In the genomic region with DNA sequence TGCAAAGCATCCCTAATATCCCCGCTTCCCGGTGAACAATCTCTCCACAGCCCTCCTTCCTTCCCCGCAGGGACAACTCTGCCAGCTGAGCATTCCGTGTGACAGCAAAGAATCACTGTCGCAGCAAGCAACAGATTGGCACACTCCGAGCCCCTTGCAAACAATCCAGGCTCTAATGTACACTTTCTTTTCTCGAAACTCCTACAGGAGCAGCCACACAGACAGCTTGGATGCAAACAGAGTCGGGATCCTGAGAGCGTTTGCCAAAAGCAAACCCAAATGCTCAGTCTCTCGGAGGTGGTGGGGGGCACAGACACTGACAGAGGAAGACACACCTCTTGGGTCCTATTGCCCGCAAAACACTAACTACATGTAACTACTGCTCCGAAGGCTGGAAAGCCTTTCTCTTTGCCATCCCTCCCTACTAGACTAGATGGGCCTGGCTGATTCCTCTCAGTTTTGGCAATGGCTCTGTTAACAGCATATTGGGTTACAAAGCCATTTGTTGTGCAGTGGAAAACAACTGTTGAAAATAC, we compare ENCODE assay signal across 12 mouse cellular contexts. TPM values are rescaled to one million over a fixed set of nuclear protein-coding genes. Genes with fewer than 3 reads are reported as not detected.
A peak's percentile ranks its signal among the peaks of the same experiment; 100 is the strongest.
DNase-seq lines count a peak whose midpoint lies in the region; ATAC-seq and TF ChIP-seq lines count a peak whose summit lies in the region.
"Had no signal": no experiment of that assay in that cellular context is flagged by ENCODE, and none has a peak within 500 bp of the region (broad histone marks: within the 10 kb centered on the region; RNA-seq: fewer than 3 reads in every experiment).

No protein-coding gene starts in this region.

- DNase-seq in hindbrain, embryonic 10.5 days (ENCODE audit: low spot score) = peak; percentile 7
- DNase-seq in cerebellum, adult 2 months = peak; percentile 65 to 75
- DNase-seq in layer of hippocampus, postnatal 14 days (ENCODE audit: low spot score in 2 of 2) = peak; percentile 67 to 87
- no peak for DNase-seq in adrenal gland, adult (ENCODE audit: inconsistent age in 2 of 2, low spot score in 1 of 2)
- DNase-seq: kidney, adult 9 months; lung, adult 2 months had no signal

- peaks cover 28% of the 10 kb centered on the region for H3K4me1 ChIP-seq in hindbrain, embryonic 10.5 days (replicated peaks)
- peaks cover 22% of the 10 kb centered on the region for H3K4me1 ChIP-seq in hindbrain, embryonic 12.5 days
- H3K4me1 ChIP-seq in cerebellum, adult 2 months (ENCODE audit: control insufficient read depth, insufficient read depth, low read length) = peaks cover 23% of the 10 kb centered on the region
- peaks cover 20% of the 10 kb centered on the region for H3K4me1 ChIP-seq in embryonic facial prominence, embryonic 13.5 days
- peaks cover 18% of the 10 kb centered on the region for H3K4me1 ChIP-seq in heart, embryonic 12.5 days (replicated peaks)

- no peak for TF ChIP-seq POLR2A in cerebellum, adult 2 months (IDR thresholded peaks at IDR 0.05; ENCODE audit: borderline replicate concordance, insufficient read depth, low read length)

- peaks cover 21% of the 10 kb centered on the region for H3K27me3 ChIP-seq in hindbrain, embryonic 10.5 days (ENCODE audit: insufficient read depth, poor library complexity, severe bottlenecking)
- H3K27me3 ChIP-seq in hindbrain, embryonic 12.5 days = peaks cover 13% of the 10 kb centered on the region; the same call in 1 of the 2 replicates
- no peaks in the 10 kb centered on the region for H3K27me3 ChIP-seq in cerebellum, adult 2 months (ENCODE audit: control insufficient read depth, insufficient read depth, low read length)
- H3K27me3 ChIP-seq in embryonic facial prominence, embryonic 13.5 days = peaks cover 22% of the 10 kb centered on the region
- H3K27me3 ChIP-seq in heart, embryonic 12.5 days (replicated peaks) = no peaks in the 10 kb centered on the region

- no peaks in the 10 kb centered on the region for H3K36me3 ChIP-seq in hindbrain, embryonic 10.5 days
- no peaks in the 10 kb centered on the region for H3K36me3 ChIP-seq in hindbrain, embryonic 12.5 days
- H3K36me3 ChIP-seq in embryonic facial prominence, embryonic 13.5 days = no peaks in the 10 kb centered on the region
- H3K36me3 ChIP-seq in heart, embryonic 12.5 days = no peaks in the 10 kb centered on the region

- no peak overlapping the region for H3K9ac ChIP-seq in hindbrain, embryonic 12.5 days
- no peak overlapping the region for H3K9ac ChIP-seq in embryonic facial prominence, embryonic 13.5 days
- no peak overlapping the region for H3K9ac ChIP-seq in heart, embryonic 12.5 days

- no peak overlapping the region for H3K27ac ChIP-seq in hindbrain, embryonic 10.5 days
- H3K27ac ChIP-seq in hindbrain, embryonic 12.5 days = no peak overlapping the region
- H3K27ac ChIP-seq in cerebellum, adult 2 months (ENCODE audit: insufficient read depth, low read length) = peak overlapping the region; percentile 94
- no peak overlapping the region for H3K27ac ChIP-seq in embryonic facial prominence, embryonic 13.5 days
- no peak overlapping the region for H3K27ac ChIP-seq in heart, embryonic 12.5 days (ENCODE audit: poor library complexity, severe bottlenecking)

- no peaks in the 10 kb centered on the region for H3K9me3 ChIP-seq in hindbrain, embryonic 10.5 days
- no peaks in the 10 kb centered on the region for H3K9me3 ChIP-seq in hindbrain, embryonic 12.5 days (replicated peaks)
- H3K9me3 ChIP-seq in embryonic facial prominence, embryonic 13.5 days = no peaks in the 10 kb centered on the region
- H3K9me3 ChIP-seq in heart, embryonic 12.5 days (replicated peaks) = no peaks in the 10 kb centered on the region

- 49% methylated on average over 12 of the region's 12 CpGs for WGBS in hindbrain, embryonic 10.5 days
- WGBS in hindbrain, embryonic 12.5 days = 45% methylated on average over 12 of the region's 12 CpGs
- WGBS in cerebellum, adult 2 months = 9% methylated on average over 12 of the region's 12 CpGs
- 39% methylated on average over 12 of the region's 12 CpGs for WGBS in embryonic facial prominence, embryonic 13.5 days
- 68% methylated on average over 12 of the region's 12 CpGs for WGBS in heart, embryonic 12.5 days

- no peak overlapping the region for H3K4me3 ChIP-seq in hindbrain, embryonic 10.5 days
- H3K4me3 ChIP-seq in hindbrain, embryonic 12.5 days = no peak overlapping the region
- peak overlapping the region; percentile 38 for H3K4me3 ChIP-seq in cerebellum, adult 2 months (replicated peaks; ENCODE audit: insufficient read depth, low read depth, low read length)
- H3K4me3 ChIP-seq in embryonic facial prominence, embryonic 13.5 days = no peak overlapping the region
- no peak overlapping the region for H3K4me3 ChIP-seq in heart, embryonic 12.5 days

- no peak overlapping the region for H3K4me2 ChIP-seq in hindbrain, embryonic 12.5 days (replicated peaks)
- H3K4me2 ChIP-seq in embryonic facial prominence, embryonic 13.5 days = peak overlapping the region; percentile 20; the same call in 1 of the 2 replicates
- no peak overlapping the region for H3K4me2 ChIP-seq in heart, embryonic 12.5 days
- H3K4me2 ChIP-seq: heart, embryonic 11.5 days had no signal

- no peak for ATAC-seq in hindbrain, embryonic 12.5 days (ENCODE audit: low FRiP score)
- ATAC-seq in embryonic facial prominence, embryonic 13.5 days (ENCODE audit: insufficient number of reproducible peaks, insufficient read depth, low FRiP score, low TSS enrichment, low read depth) = no peak
- ATAC-seq in CD4-positive, CD25-positive, alpha-beta regulatory T cell, adult 4 months = no peak
- no peak for ATAC-seq in heart, embryonic 12.5 days (ENCODE audit: insufficient number of reproducible peaks, low FRiP score)

- TF ChIP-seq CTCF in cerebellum, adult 2 months (IDR thresholded peaks at IDR 0.05; ENCODE audit: borderline replicate concordance, insufficient read depth, low read depth, low read length) = no peak

RNA-seq across cellular contexts. Expression of a gene that starts 47.3 kb away (rescaled TPM):
- 2.0 and 2.5 TPM in 2 replicates for polyA plus RNA-seq in hindbrain, embryonic 10.5 days (2016; fragmentation: Nextera tagmentation; extraction: Ambion mirVana)
- polyA plus RNA-seq in hindbrain, embryonic 12.5 days (2016; fragmentation: Nextera tagmentation; extraction: Ambion mirVana) = 9.8 and 19.9 TPM in 2 replicates
- 116 and 124 TPM in 2 replicates for polyA plus RNA-seq in cerebellum, adult 2 months (2012; rRNA removed)
- 5.4 and 6.8 TPM in 2 replicates for polyA plus RNA-seq in embryonic facial prominence, embryonic 13.5 days (2015; fragmentation: Nextera tagmentation; extraction: Ambion mirVana)
- 100 to 1,000 TPM; 246 to 309 TPM for total RNA-seq in layer of hippocampus, postnatal 14 days (2021)
- under 1 TPM in 1 of 2 experiments, not detected in 1; 0.36 TPM for polyA plus RNA-seq in CD4-positive, CD25-positive, alpha-beta regulatory T cell, adult 4 months (2017; shearing (Covaris generic))
- 2.1 and 3.2 TPM in 2 replicates for polyA plus RNA-seq in heart, embryonic 12.5 days (2016; fragmentation: Nextera tagmentation; extraction: Ambion mirVana)
- total RNA-seq: monocyte, adult 5-6 weeks had no signal

Comparison
In these comparisons a context has a peak if more than half of its experiments do, and no peak if none do; other contexts are left out.
1. DNase-seq: peak in hindbrain, embryonic 10.5 days (single experiment), cerebellum, adult 2 months (2 of 2) and layer of hippocampus, postnatal 14 days (2 of 2); none in adrenal gland, adult (0 of 2).